Mouse (Mus musculus) lung, adult 2 months (tissue): ENCODE data around the gene Zc3h12c.

ENCODE experiments used
- CTCF ChIP-seq: fragments of 200-500 bp; IDR thresholded peaks from 2 replicates; pipeline ENCODE4 v1.5.1; 2011; ENCODE audit warnings: mild to moderate bottlenecking, low read length, control low read depth; ENCODE audit not compliant: insufficient read depth
- POLR2A ChIP-seq: fragments of 200-500 bp; IDR thresholded peaks from 2 replicates; pipeline ENCODE4 v1.6.1; 2011; ENCODE audit warnings: low read depth, mild to moderate bottlenecking, control low read depth, low read length, borderline replicate concordance; ENCODE audit errors: extremely low read depth

DNA sequence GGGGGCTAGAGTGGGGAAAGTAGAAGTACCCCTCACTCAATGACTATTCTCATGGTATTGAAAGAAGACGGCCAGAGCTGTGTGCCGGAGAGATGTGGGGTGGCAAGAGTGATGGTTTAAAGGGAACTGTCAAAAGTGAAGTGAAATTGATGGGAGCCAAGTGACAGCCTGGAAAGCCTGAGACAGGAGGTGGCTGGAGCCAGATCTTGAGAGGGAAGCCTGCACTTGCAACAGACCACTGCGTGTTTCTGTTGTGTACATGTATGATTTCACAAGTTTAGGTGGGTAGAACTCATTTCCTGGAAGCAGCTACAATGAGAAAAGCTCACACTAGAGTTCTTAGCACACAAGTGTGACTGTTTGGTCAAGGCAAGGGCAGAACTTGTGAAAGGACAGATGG is 27.5 kb upstream of the Zc3h12c start:
- no peak for TF ChIP-seq CTCF
- TF ChIP-seq POLR2A = no peak
